Mouse (Mus musculus): ENCODE results near the gene Jakmip3. TPM values are rescaled to one million over a fixed set of nuclear protein-coding genes. Genes with fewer than 3 reads are reported as not detected.

Gene Jakmip3
- polyA plus RNA-seq, 1 experiment from 2014 or later, result not detected

- no peak overlapping the region for H3K9ac ChIP-seq (ENCODE audit: low read depth, low read length)
- H3K9me3 ChIP-seq (replicated peaks; ENCODE audit: control insufficient read depth, low read length), result no peaks in the 10 kb centered on the region
- H3K4me1 ChIP-seq (ENCODE audit: control insufficient read depth, low read depth, low read length), result no peaks in the 10 kb centered on the region
- H3K27me3 ChIP-seq (ENCODE audit: control insufficient read depth, insufficient read depth, low read depth, low read length), result no peaks in the 10 kb centered on the region
- H3K27ac ChIP-seq (ENCODE audit: low read length), result no peak overlapping the region
- H3K4me2 ChIP-seq (ENCODE audit: low read depth, low read length), result no peak overlapping the region
- WGBS (ENCODE audit: insufficient replicate concordance), result 38% methylated on average over 4 of the region's 4 CpGs
- no peaks in the 10 kb centered on the region for H3K36me3 ChIP-seq (ENCODE audit: control insufficient read depth, insufficient read depth)
- ATAC-seq (ENCODE audit: low read depth), result no peak
- no peak overlapping the region for H3K4me3 ChIP-seq (ENCODE audit: low read depth, low read length)
Measured at GRCm38 (mm10) chr7:139063406-139063805, 122.9 kb downstream of the Jakmip3 start.

- Histone ChIP-seq H3K4me3 (ENCODE audit: low read depth, low read length) (no peak overlapping the region), H3K4me1 (ENCODE audit: control insufficient read depth, low read depth, low read length) (no peaks in the 10 kb centered on the region), H3K36me3 (ENCODE audit: control insufficient read depth, insufficient read depth) (no peaks in the 10 kb centered on the region), H3K9ac (ENCODE audit: low read depth, low read length) (no peak overlapping the region), H3K27ac (ENCODE audit: low read length) (no peak overlapping the region), H3K27me3 (ENCODE audit: control insufficient read depth, insufficient read depth, low read depth, low read length) (no peaks in the 10 kb centered on the region), H3K9me3 (replicated peaks; ENCODE audit: control insufficient read depth, low read length) (no peaks in the 10 kb centered on the region), H3K4me2 (ENCODE audit: low read depth, low read length) (no peak overlapping the region)
- 0% methylated on average over 2 of the region's 2 CpGs for WGBS (ENCODE audit: insufficient replicate concordance)
- ATAC-seq (ENCODE audit: low read depth), result no peak
Measured at GRCm38 (mm10) chr7:139068182-139068623, 127.7 kb downstream of the Jakmip3 start.

- Histone ChIP-seq H3K9me3 (replicated peaks; ENCODE audit: control insufficient read depth, low read length) (no peaks in the 10 kb centered on the region), H3K36me3 (ENCODE audit: control insufficient read depth, insufficient read depth) (no peaks in the 10 kb centered on the region), H3K4me2 (ENCODE audit: low read depth, low read length) (no peak overlapping the region), H3K4me1 (ENCODE audit: control insufficient read depth, low read depth, low read length) (no peaks in the 10 kb centered on the region), H3K9ac (ENCODE audit: low read depth, low read length) (no peak overlapping the region), H3K27me3 (ENCODE audit: control insufficient read depth, insufficient read depth, low read depth, low read length) (no peaks in the 10 kb centered on the region), H3K4me3 (ENCODE audit: low read depth, low read length) (no peak overlapping the region), H3K27ac (ENCODE audit: low read length) (no peak overlapping the region)
- ATAC-seq (ENCODE audit: low read depth), result no peak
- WGBS (ENCODE audit: insufficient replicate concordance), result 42% methylated on average over 6 of the region's 6 CpGs
Measured at GRCm38 (mm10) chr7:139074189-139074588, 133.7 kb downstream of the Jakmip3 start.

GRCm38 (mm10) chr7:139075054-139075794 is 134.7 kb downstream of the Jakmip3 start:
- Histone ChIP-seq H3K27me3 (ENCODE audit: control insufficient read depth, insufficient read depth, low read depth, low read length) (no peaks in the 10 kb centered on the region), H3K27ac (ENCODE audit: low read length) (no peak overlapping the region), H3K9ac (ENCODE audit: low read depth, low read length) (no peak overlapping the region), H3K4me2 (ENCODE audit: low read depth, low read length) (no peak overlapping the region), H3K4me3 (ENCODE audit: low read depth, low read length) (no peak overlapping the region), H3K36me3 (ENCODE audit: control insufficient read depth, insufficient read depth) (no peaks in the 10 kb centered on the region), H3K4me1 (ENCODE audit: control insufficient read depth, low read depth, low read length) (no peaks in the 10 kb centered on the region), H3K9me3 (replicated peaks; ENCODE audit: control insufficient read depth, low read length) (no peaks in the 10 kb centered on the region)
- 59% methylated on average over 14 of the region's 14 CpGs for WGBS (ENCODE audit: insufficient replicate concordance)
- ATAC-seq (ENCODE audit: low read depth), result no peak

- H3K27ac ChIP-seq (ENCODE audit: low read length), result no peak overlapping the region
- ATAC-seq (ENCODE audit: low read depth), result no peak
- H3K27me3 ChIP-seq (ENCODE audit: control insufficient read depth, insufficient read depth, low read depth, low read length), result no peaks in the 10 kb centered on the region
- no peak overlapping the region for H3K4me2 ChIP-seq (ENCODE audit: low read depth, low read length)
- no peaks in the 10 kb centered on the region for H3K36me3 ChIP-seq (ENCODE audit: control insufficient read depth, insufficient read depth)
- no peak overlapping the region for H3K4me3 ChIP-seq (ENCODE audit: low read depth, low read length)
- no peaks in the 10 kb centered on the region for H3K9me3 ChIP-seq (replicated peaks; ENCODE audit: control insufficient read depth, low read length)
- no peak overlapping the region for H3K9ac ChIP-seq (ENCODE audit: low read depth, low read length)
- 26% methylated on average over 7 of the region's 7 CpGs for WGBS (ENCODE audit: insufficient replicate concordance)
- no peaks in the 10 kb centered on the region for H3K4me1 ChIP-seq (ENCODE audit: control insufficient read depth, low read depth, low read length)
Measured at GRCm38 (mm10) chr7:139077283-139077682, 136.8 kb downstream of the Jakmip3 start.

GRCm38 (mm10) chr7:139078181-139078580 is 137.7 kb downstream of the Jakmip3 start:
- ATAC-seq (ENCODE audit: low read depth), result no peak

GRCm38 (mm10) chr7:139079141-139079540 is 138.6 kb downstream of the Jakmip3 start:
- no peaks in the 10 kb centered on the region for H3K4me1 ChIP-seq (ENCODE audit: control insufficient read depth, low read depth, low read length)
- WGBS (ENCODE audit: insufficient replicate concordance), result 57% methylated on average over 7 of the region's 7 CpGs
- ATAC-seq (ENCODE audit: low read depth), result no peak

More at GRCm38 (mm10) chr7:139078181-139078580, 137.7 kb downstream of the Jakmip3 start:
- no peak overlapping the region for H3K4me3 ChIP-seq (ENCODE audit: low read depth, low read length)
- no peak overlapping the region for H3K4me2 ChIP-seq (ENCODE audit: low read depth, low read length)
- no peaks in the 10 kb centered on the region for H3K4me1 ChIP-seq (ENCODE audit: control insufficient read depth, low read depth, low read length)
- no peak overlapping the region for H3K9ac ChIP-seq (ENCODE audit: low read depth, low read length)
- H3K27me3 ChIP-seq (ENCODE audit: control insufficient read depth, insufficient read depth, low read depth, low read length), result no peaks in the 10 kb centered on the region
- no peaks in the 10 kb centered on the region for H3K36me3 ChIP-seq (ENCODE audit: control insufficient read depth, insufficient read depth)
- no peak overlapping the region for H3K27ac ChIP-seq (ENCODE audit: low read length)
- WGBS (ENCODE audit: insufficient replicate concordance), result 47% methylated on average over 6 of the region's 6 CpGs
- H3K9me3 ChIP-seq (replicated peaks; ENCODE audit: control insufficient read depth, low read length), result no peaks in the 10 kb centered on the region

GRCm38 (mm10) chr7:139080714-139081113 is 140.2 kb downstream of the Jakmip3 start:
- H3K9ac ChIP-seq (ENCODE audit: low read depth, low read length), result no peak overlapping the region
- peaks cover 13% of the 10 kb centered on the region for H3K27me3 ChIP-seq (ENCODE audit: control insufficient read depth, insufficient read depth, low read depth, low read length)
- ATAC-seq (ENCODE audit: low read depth), result no peak
- no peak overlapping the region for H3K4me2 ChIP-seq (ENCODE audit: low read depth, low read length)
- H3K4me3 ChIP-seq (ENCODE audit: low read depth, low read length), result no peak overlapping the region
- H3K4me1 ChIP-seq (ENCODE audit: control insufficient read depth, low read depth, low read length), result no peaks in the 10 kb centered on the region
- no peak overlapping the region for H3K27ac ChIP-seq (ENCODE audit: low read length)
- H3K36me3 ChIP-seq (ENCODE audit: control insufficient read depth, insufficient read depth), result no peaks in the 10 kb centered on the region
- no peaks in the 10 kb centered on the region for H3K9me3 ChIP-seq (replicated peaks; ENCODE audit: control insufficient read depth, low read length)
- 55% methylated on average over 4 of the region's 4 CpGs for WGBS (ENCODE audit: insufficient replicate concordance)

More at GRCm38 (mm10) chr7:139079141-139079540, 138.6 kb downstream of the Jakmip3 start:
- Histone ChIP-seq H3K9ac (ENCODE audit: low read depth, low read length) (no peak overlapping the region), H3K27me3 (ENCODE audit: control insufficient read depth, insufficient read depth, low read depth, low read length) (no peaks in the 10 kb centered on the region), H3K4me3 (ENCODE audit: low read depth, low read length) (no peak overlapping the region), H3K4me2 (ENCODE audit: low read depth, low read length) (no peak overlapping the region), H3K9me3 (replicated peaks; ENCODE audit: control insufficient read depth, low read length) (no peaks in the 10 kb centered on the region), H3K36me3 (ENCODE audit: control insufficient read depth, insufficient read depth) (no peaks in the 10 kb centered on the region), H3K27ac (ENCODE audit: low read length) (no peak overlapping the region)

GRCm38 (mm10) chr7:139081158-139081557 is 140.6 kb downstream of the Jakmip3 start:
- no peaks in the 10 kb centered on the region for H3K36me3 ChIP-seq (ENCODE audit: control insufficient read depth, insufficient read depth)
- H3K27ac ChIP-seq (ENCODE audit: low read length), result no peak overlapping the region
- H3K9me3 ChIP-seq (replicated peaks; ENCODE audit: control insufficient read depth, low read length), result no peaks in the 10 kb centered on the region
- no peaks in the 10 kb centered on the region for H3K4me1 ChIP-seq (ENCODE audit: control insufficient read depth, low read depth, low read length)
- ATAC-seq (ENCODE audit: low read depth), result no peak
- H3K9ac ChIP-seq (ENCODE audit: low read depth, low read length), result no peak overlapping the region
- peaks cover 17% of the 10 kb centered on the region for H3K27me3 ChIP-seq (ENCODE audit: control insufficient read depth, insufficient read depth, low read depth, low read length)
- no peak overlapping the region for H3K4me2 ChIP-seq (ENCODE audit: low read depth, low read length)
- H3K4me3 ChIP-seq (ENCODE audit: low read depth, low read length), result no peak overlapping the region
- WGBS (ENCODE audit: insufficient replicate concordance), result 51% methylated on average over 5 of the region's 5 CpGs
